Mouse (Mus musculus) macrophage (primary cell): ENCODE measurements around the gene Dhrs11. TPM values are rescaled to one million over a fixed set of nuclear protein-coding genes. Genes with fewer than 3 reads are reported as not detected.
A peak's percentile ranks its signal among the peaks of the same experiment; 100 is the strongest.
"Not testable (repeated sequence)": the region's sequence is repeated elsewhere in the genome, so short reads cannot be mapped to it uniquely, and the experiment has no call there.

Source experiments
- H3K27ac ChIP-seq: fragments of 350-480 bp; formaldehyde crosslinking; 2 replicates; pipeline ENCODE4 v1.9.0; 2021
- H3K36me3 ChIP-seq: fragments of 350-480 bp; formaldehyde crosslinking; 2 replicates; pipeline ENCODE4 v1.9.0; 2021; ENCODE audit errors: inconsistent target
- H3K4me3 ChIP-seq: fragments of 350-480 bp; formaldehyde crosslinking; 2 replicates; pipeline ENCODE4 v1.9.0; 2021; ENCODE audit errors: inconsistent target
- H3K79me2 ChIP-seq: fragments of 350-480 bp; formaldehyde crosslinking; 2 replicates; pipeline ENCODE4 v1.9.0; 2021; ENCODE audit errors: inconsistent target
- WGBS: methylation state at CpG from one replicate; pipeline ENCODE4 v1.1.7; 2026; ENCODE audit warnings: inconsistent platforms; ENCODE audit not compliant: missing documents; 5-methylcytosine and 5-hydroxymethylcytosine counted together
- polyA plus RNA-seq: library from polyadenylated mRNA; stranded (reverse); fragments of 250-400 nt; gene quantifications from 3 replicates; pipeline ENCODE4 v1.2.4, GENCODE M21; 2018; ENCODE audit warnings: inconsistent platforms
- total RNA-seq, 78 experiments: library from RNA; depleted of rRNA; stranded (reverse); fragments of 250-400 nt; gene quantifications; 1 replicate in 9 of 78; 2 replicates in 24 of 78; 3 replicates in 43 of 78; 4 replicates in 2 of 78; pipeline ENCODE4 v1.2.4; 2018; ENCODE audit warnings: inconsistent platforms in 56 of 78

Dhrs11 gene
- 10 to 100 TPM in 25 of 26 experiments, 1 to 10 TPM in 1; 8.8 to 47.1 (median 25.1) TPM for total RNA-seq (2018; cell fraction: chromatin; rRNA removed)
- 10 to 100 TPM in 23 of 26 experiments, 1 to 10 TPM in 3; 9.0 to 18.3 (median 13.4) TPM for total RNA-seq (2018; cell fraction: cytosol; rRNA removed)
- total RNA-seq (2018; cell fraction: nucleus; rRNA removed) = 10 to 100 TPM in 22 of 26 experiments, 1 to 10 TPM in 4; 6.6 to 31.7 (median 19.1) TPM
- 10.0 to 13.7 TPM (median 11.9 TPM) in 3 replicates for polyA plus RNA-seq

DNA sequence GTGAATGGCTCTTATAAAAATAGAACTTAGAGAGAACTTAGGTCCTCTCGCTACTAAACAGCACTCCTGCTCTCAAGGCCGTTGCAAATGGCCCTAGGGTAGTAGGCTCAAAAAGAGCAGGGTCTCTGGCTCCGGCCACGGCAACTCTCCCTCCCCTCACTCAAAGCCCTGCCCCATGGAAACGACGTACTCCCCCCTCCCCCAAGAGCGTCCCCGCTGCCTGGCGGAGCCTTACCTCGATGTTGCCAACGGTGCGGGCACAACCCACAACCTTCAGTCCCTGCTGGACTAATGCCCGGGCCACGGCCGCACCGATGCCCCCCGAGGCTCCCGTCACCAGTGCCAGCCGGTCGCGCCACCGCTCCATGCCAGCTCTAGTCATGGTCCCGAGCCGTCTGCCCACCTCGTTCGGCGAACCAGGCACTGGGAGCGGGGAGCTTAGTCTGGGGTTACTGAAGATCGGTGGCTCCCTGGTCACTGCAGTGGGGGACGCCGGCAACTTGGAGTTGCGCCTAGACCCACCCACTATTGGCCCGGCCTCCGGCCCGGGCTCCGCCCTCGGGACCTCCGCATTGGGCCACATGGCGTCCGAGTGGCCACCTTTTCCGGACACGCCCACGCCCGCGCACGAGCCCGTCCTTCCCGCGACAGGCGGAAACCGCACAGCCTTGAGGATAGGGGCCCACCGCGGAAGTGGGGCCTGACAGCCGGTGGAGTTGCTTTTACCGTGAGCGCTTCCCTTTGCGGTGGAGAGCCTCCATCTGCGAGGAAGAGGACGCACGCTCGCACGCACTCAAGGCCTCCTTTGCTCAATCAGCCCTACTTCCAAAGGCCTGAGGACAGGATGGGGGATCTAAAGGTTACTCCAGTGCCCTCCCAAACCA is at the start of gene Dhrs11:
TSS of gene Dhrs11 (minus strand) at position 479 of the 884 bp plus-strand sequence.
- peaks cover 14% of the 10 kb centered on the region; the same call in 1 of the 2 replicates for H3K79me2 ChIP-seq
- H3K36me3 ChIP-seq = peaks cover 32% of the 10 kb centered on the region
- WGBS = under 1% methylated on average over 61 of the region's 62 CpGs
- H3K27ac ChIP-seq = peak within 1 kb of the TSS; percentile 75
- peak within 1 kb of the TSS; percentile 67 for H3K4me3 ChIP-seq

GRCm38 (mm10) chr11:84876020-84876419 is 47.2 kb upstream of the Dhrs11 start:
- not testable (repeated sequence) for H3K36me3 ChIP-seq

GRCm38 (mm10) chr11:84873042-84873833 is 44.4 kb upstream of the Dhrs11 start:
- WGBS = 86% methylated on average over 1 of the region's 1 CpGs
- H3K4me3 ChIP-seq = no peak overlapping the region

More at GRCm38 (mm10) chr11:84876020-84876419, 47.2 kb upstream of the Dhrs11 start:
- WGBS = no CpG with 5 or more reads among the region's 1 CpGs
- H3K27ac ChIP-seq, H3K4me3 ChIP-seq: not testable (repeated sequence)
- peaks cover 18% of the 10 kb centered on the region for H3K79me2 ChIP-seq

DNA sequence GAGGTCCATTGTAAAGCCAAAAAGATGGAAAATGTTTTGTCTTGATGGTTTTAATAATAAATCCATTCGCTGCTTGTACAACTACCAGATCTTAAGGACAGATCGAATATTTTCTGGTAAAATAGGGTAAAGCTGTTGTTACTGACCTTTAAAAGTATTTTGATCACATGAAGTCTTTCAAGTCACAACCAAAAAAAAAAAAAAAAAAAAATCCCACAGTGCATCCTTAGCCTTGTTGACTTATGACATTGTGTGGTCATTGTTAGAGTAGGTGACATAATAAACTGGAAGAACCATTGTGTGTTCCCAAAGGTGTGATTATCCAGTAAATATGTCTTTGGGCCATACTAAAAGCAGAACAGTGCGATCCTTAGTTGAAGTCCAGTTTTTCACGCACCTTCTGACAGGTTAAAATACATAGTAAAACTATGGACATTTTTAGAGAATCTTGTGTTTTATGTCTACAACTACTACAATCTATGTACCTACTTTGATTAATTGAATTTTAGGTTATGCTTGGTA is 42.8 kb upstream of the Dhrs11 start:
- Histone ChIP-seq H3K27ac (peak overlapping the region; percentile 88), H3K79me2 (peaks cover 47% of the 10 kb centered on the region), H3K36me3 (no peaks in the 10 kb centered on the region), H3K4me3 (peak overlapping the region; percentile 88)
- WGBS = 68% methylated on average over 4 of the region's 4 CpGs

More at GRCm38 (mm10) chr11:84873042-84873833, 44.4 kb upstream of the Dhrs11 start:
- Histone ChIP-seq H3K27ac (no peak overlapping the region), H3K79me2 (peaks cover 31% of the 10 kb centered on the region), H3K36me3 (no peaks in the 10 kb centered on the region)

DNA sequence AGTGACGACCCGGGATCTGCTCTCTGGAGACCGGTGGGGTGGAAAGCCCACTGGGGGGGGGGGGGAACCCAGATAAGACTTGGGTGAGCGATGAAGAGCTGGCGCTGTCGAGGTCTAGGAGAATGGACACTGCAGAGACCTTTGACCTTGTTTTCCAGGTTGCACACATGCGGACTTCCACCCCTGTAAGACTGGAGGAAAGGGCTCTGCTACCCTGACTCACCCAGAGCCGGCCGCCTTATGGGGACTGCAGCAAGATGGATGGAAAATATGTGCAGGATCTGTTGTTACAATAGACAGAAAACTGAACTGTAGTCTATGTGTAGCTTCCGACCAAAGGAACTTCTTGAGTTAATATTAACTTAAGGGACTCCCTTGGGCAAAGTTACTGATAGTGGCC is 42.3 kb upstream of the Dhrs11 start:
- 0% methylated on average over 10 of the region's 10 CpGs for WGBS
- H3K79me2 ChIP-seq = peaks cover 53% of the 10 kb centered on the region

DNA sequence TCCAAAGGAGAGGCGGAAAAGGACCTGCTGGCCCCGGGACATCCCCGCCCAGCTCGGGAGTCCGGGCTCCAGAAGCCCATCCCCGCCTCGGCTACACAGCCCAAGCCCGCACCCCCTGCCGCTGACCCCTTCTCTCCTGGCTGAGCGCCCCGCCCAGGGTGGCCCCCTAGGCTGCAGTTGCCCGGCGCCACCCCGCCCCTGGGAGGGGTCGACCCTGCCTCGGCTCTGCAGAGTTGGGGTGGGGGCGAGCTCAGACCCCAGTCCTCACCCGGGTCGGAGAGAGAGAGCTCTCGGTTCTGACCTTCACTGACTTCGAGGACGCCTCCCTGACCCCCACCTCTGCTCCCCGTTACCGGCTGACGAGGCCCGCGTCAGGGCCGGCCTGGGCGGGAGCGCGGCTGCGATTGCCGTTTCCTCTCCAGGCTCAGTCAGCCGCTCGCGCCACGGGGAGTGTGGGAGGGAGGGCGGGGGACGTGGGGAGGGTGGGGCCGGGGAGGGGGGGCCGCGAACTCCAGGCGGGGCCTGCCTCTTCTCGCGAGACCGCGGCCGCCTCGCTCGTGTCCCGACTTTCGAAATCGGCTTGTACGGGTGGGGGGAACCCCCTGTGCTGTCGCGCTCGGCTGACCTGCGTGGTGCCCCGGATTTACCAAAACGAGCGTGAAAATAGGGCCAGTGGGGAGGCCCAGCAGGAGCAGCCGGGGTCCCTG is 41.7 kb upstream of the Dhrs11 start, which contains the start of gene Ggnbp2:
TSS of gene Ggnbp2 (minus strand) at position 481 of the 707 bp plus-strand sequence.
- H3K36me3 ChIP-seq = peaks cover 5% of the 10 kb centered on the region; the same call in 1 of the 2 replicates
- 3% methylated on average over 29 of the region's 62 CpGs for WGBS
- H3K27ac ChIP-seq = peak within 1 kb of the TSS; percentile 91
- H3K79me2 ChIP-seq = peaks cover 58% of the 10 kb centered on the region
- peak within 1 kb of the TSS; percentile 92 for H3K4me3 ChIP-seq

More for the DNA sequence above, 42.3 kb upstream of the Dhrs11 start:
- peak overlapping the region; percentile 88 for H3K27ac ChIP-seq
- H3K4me3 ChIP-seq = peak overlapping the region; percentile 88
- no peaks in the 10 kb centered on the region; the same call in 1 of the 2 replicates for H3K36me3 ChIP-seq

- H3K36me3 ChIP-seq = peaks cover 8% of the 10 kb centered on the region; the same call in 1 of the 2 replicates
- peak overlapping the region; percentile 92 for H3K4me3 ChIP-seq
- H3K79me2 ChIP-seq = peaks cover 66% of the 10 kb centered on the region
- WGBS = 2% methylated on average over 58 of the region's 61 CpGs
- peak overlapping the region; percentile 91 for H3K27ac ChIP-seq
These were observed 40.9 kb upstream of the Dhrs11 start for GRCm38 (mm10) chr11:84869537-84870232.

GRCm38 (mm10) chr11:84868786-84869259 is 40.0 kb upstream of the Dhrs11 start:
- peaks cover 8% of the 10 kb centered on the region; the same call in 1 of the 2 replicates for H3K36me3 ChIP-seq
- H3K27ac ChIP-seq = peak overlapping the region; percentile 91
- peak overlapping the region; percentile 92 for H3K4me3 ChIP-seq
- peaks cover 75% of the 10 kb centered on the region for H3K79me2 ChIP-seq
- WGBS = under 1% methylated on average over 7 of the region's 7 CpGs

DNA sequence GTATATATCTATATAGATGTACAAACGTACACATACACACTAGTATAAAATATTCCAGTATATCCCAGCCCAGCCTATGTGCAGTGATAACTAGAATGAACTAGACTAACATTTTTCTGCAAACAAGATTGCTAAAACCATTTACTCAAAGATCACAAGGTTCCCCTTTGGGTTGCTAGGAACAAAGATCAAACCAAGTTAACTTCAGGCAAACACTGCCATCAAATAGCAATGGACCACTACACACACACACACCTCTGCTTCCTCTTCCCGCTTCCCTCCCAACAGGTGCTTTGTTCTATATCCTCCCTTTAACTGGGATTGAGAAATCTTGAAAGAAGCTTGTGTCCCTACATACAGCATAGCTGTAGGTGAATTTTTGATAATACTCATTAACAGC is 38.8 kb upstream of the Dhrs11 start:
- H3K79me2 ChIP-seq = peaks cover 84% of the 10 kb centered on the region
- H3K27ac ChIP-seq = no peak overlapping the region
- no peak overlapping the region for H3K4me3 ChIP-seq
- peaks cover 8% of the 10 kb centered on the region; the same call in 1 of the 2 replicates for H3K36me3 ChIP-seq
- WGBS = 79% methylated on average over 2 of the region's 2 CpGs

DNA sequence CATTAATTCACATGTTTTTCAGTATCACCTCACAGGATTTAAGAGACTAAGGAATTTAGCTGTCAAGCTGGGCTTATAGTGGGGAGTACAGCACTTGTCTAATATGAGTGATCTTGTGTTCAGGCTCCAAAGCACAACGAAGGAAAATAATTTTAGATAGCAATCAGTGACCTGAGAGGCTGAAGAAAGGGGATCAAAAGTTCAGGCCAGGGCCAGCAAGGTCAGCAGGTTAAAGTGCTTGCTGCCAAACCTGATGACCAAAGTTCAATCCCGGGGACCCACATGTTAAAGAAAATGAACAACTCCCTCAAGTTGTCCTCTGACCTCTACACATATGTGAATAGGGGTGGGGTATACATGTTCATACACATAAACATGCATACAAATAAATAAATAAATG is 36.5 kb upstream of the Dhrs11 start:
- peaks cover 13% of the 10 kb centered on the region for H3K36me3 ChIP-seq

DNA sequence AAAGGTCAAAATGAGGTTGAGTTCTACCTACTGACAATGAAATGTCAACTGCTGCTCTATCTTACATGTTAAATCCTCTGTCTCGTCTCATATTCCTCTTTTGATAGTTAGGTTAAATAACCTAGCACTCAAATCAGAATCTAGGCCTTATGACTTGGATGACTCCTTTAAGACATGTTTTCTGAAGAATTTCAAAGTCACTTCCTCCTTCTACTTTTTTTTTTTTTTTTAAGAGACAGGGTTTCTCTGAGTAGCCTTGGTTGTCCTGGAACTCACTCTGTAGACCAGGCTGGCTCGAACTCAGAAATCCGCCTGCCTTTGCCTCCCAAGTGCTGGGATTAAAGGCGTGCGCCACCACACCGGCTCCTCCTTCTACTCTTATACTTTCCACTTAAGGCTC is 26.5 kb upstream of the Dhrs11 start:
- no peak overlapping the region for H3K27ac ChIP-seq
- peaks cover 68% of the 10 kb centered on the region for H3K79me2 ChIP-seq
- 92% methylated on average over 6 of the region's 6 CpGs for WGBS
- H3K4me3 ChIP-seq = no peak overlapping the region
- H3K36me3 ChIP-seq = peaks cover 61% of the 10 kb centered on the region

More for the DNA sequence above, 36.5 kb upstream of the Dhrs11 start:
- Histone ChIP-seq H3K79me2 (peaks cover 92% of the 10 kb centered on the region), H3K27ac (no peak overlapping the region), H3K4me3 (no peak overlapping the region)
- 56% methylated on average over 2 of the region's 2 CpGs for WGBS

DNA sequence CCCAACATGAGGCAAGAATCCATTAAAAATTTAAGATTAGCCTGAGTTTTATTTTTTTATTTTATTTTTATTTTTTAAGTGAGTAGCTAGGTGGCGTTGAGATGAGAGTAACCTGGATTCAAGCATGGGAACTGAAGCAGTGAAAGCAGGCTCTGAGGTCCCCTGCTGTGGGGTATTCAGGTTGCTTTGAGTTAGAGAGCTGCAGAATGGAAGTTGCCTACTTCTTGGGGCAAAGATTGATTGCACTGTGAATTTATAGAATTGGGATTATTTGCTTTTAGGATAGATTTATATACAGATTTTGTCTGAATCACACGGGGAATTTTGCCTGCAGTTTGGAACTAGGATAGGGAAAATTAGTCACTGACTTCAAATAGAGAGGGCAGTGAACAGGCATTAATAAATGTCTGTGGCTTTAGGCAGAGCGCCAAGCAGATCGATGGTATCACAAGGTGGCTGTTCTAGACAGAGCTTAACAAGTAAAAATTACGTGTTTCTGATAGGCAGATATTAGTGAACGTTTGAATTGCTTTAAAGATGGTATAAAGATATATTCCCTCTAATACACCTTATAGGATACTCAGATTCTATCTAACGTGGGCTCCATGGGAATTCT is 18.8 kb upstream of the Dhrs11 start:
- H3K79me2 ChIP-seq = peaks cover 31% of the 10 kb centered on the region; the same call in 1 of the 2 replicates
- H3K4me3 ChIP-seq = no peak overlapping the region
- H3K27ac ChIP-seq = no peak overlapping the region
- 82% methylated on average over 7 of the region's 7 CpGs for WGBS
- peaks cover 57% of the 10 kb centered on the region for H3K36me3 ChIP-seq
